Mouse (Mus musculus) layer of hippocampus, postnatal 10 days (tissue): ENCODE data around the gene Irf2. TPM values are rescaled to one million over a fixed set of nuclear protein-coding genes. Genes with fewer than 3 reads are reported as not detected.

ENCODE experiments used
- DNase-seq, 2 experiments: peaks; one replicate each; pipeline ENCODE4 v3.0.0; 2021; ENCODE audit warnings: low spot score in 2 of 2
- total RNA-seq, 2 experiments: library from RNA; stranded (reverse); gene quantifications; 2 replicates each; pipeline ENCODE4 v1.2.3; 2021

The Irf2 gene
- total RNA-seq, 2 experiments from 2014 or later = 40.1 to 46.6 TPM

GRCm38 (mm10) chr8:46799212-46799611, 59.7 kb downstream of the Irf2 start:
- DNase-seq = no peak

- no peak for DNase-seq
Observed at GRCm38 (mm10) chr8:46799706-46800105, 60.2 kb downstream of the Irf2 start.

GRCm38 (mm10) chr8:46801153-46801684, 61.7 kb downstream of the Irf2 start:
- no peak for DNase-seq

- no peak for DNase-seq
Observed at GRCm38 (mm10) chr8:46802009-46802408, 62.5 kb downstream of the Irf2 start.

- DNase-seq = no peak
Observed at GRCm38 (mm10) chr8:46804721-46805120, 65.2 kb downstream of the Irf2 start.

- DNase-seq = no peak
Observed at GRCm38 (mm10) chr8:46811021-46811622, 71.6 kb downstream of the Irf2 start.

- no peak for DNase-seq
Observed at GRCm38 (mm10) chr8:46811944-46812343, 72.4 kb downstream of the Irf2 start.

GRCm38 (mm10) chr8:46812966-46813365, 73.4 kb downstream of the Irf2 start:
- no peak for DNase-seq

- DNase-seq = no peak
Observed at GRCm38 (mm10) chr8:46818106-46818989, 78.8 kb downstream of the Irf2 start.

- no peak for DNase-seq
Observed at GRCm38 (mm10) chr8:46818990-46819288, 79.4 kb downstream of the Irf2 start.

GRCm38 (mm10) chr8:46828734-46829413, 89.3 kb downstream of the Irf2 start:
- DNase-seq = no peak

GRCm38 (mm10) chr8:46829414-46830111, 90.0 kb downstream of the Irf2 start:
- DNase-seq = no peak

- DNase-seq = no peak
Observed at GRCm38 (mm10) chr8:46830112-46830855, 90.8 kb downstream of the Irf2 start.

- DNase-seq = no peak
Observed at GRCm38 (mm10) chr8:46831916-46832315, 92.4 kb downstream of the Irf2 start.

- no peak for DNase-seq
Observed at GRCm38 (mm10) chr8:46832399-46832798, 92.9 kb downstream of the Irf2 start.

- no peak for DNase-seq
Observed at GRCm38 (mm10) chr8:46833763-46834162, 94.2 kb downstream of the Irf2 start.

- DNase-seq = no peak
Observed at GRCm38 (mm10) chr8:46834440-46834839, 94.9 kb downstream of the Irf2 start.

- no peak for DNase-seq
Observed at GRCm38 (mm10) chr8:46836011-46836652, 96.6 kb downstream of the Irf2 start.

GRCm38 (mm10) chr8:46836949-46837348, 97.4 kb downstream of the Irf2 start:
- no peak for DNase-seq

GRCm38 (mm10) chr8:46838052-46838451, 98.5 kb downstream of the Irf2 start:
- no peak for DNase-seq
